Mouse (Mus musculus): ENCODE results near the gene Psmb7. TPM values are rescaled to one million over a fixed set of nuclear protein-coding genes. Genes with fewer than 3 reads are reported as not detected.

The Psmb7 gene
- polyA plus RNA-seq, 1 experiment from 2014 or later = 352 TPM

GRCm38 (mm10) chr2:38578602-38579521, 65.0 kb downstream of the Psmb7 start:
- Histone ChIP-seq H3K4me2 (ENCODE audit: low read depth) (no peak overlapping the region), H3K27me3 (ENCODE audit: control insufficient read depth, insufficient read depth, low read length) (no peaks in the 10 kb centered on the region), H3K9ac (ENCODE audit: low read length) (no peak overlapping the region), H3K4me1 (ENCODE audit: control insufficient read depth, insufficient read depth, low read length) (peaks cover 17% of the 10 kb centered on the region), H3K4me3 (ENCODE audit: low read depth, low read length) (no peak overlapping the region), H3K9me3 (ENCODE audit: control insufficient read depth, low read length) (no peaks in the 10 kb centered on the region), H3K27ac (ENCODE audit: low read depth, low read length) (peak overlapping the region; percentile 73), H3K36me3 (ENCODE audit: control insufficient read depth, insufficient read depth, low read length) (no peaks in the 10 kb centered on the region; the same call in none of the 2 replicates)
- peak; percentile 35 for DNase-seq (ENCODE audit: low spot score)
- WGBS = 55% methylated on average over 13 of the region's 13 CpGs
- ATAC-seq (ENCODE audit: insufficient read depth, low FRiP score, low TSS enrichment) = peak; percentile 40; the same call in 1 of the 2 replicates

- H3K4me2 ChIP-seq (ENCODE audit: low read depth) = no peak overlapping the region
- H3K27me3 ChIP-seq (ENCODE audit: control insufficient read depth, insufficient read depth, low read length) = no peaks in the 10 kb centered on the region
- no peaks in the 10 kb centered on the region; the same call in none of the 2 replicates for H3K36me3 ChIP-seq (ENCODE audit: control insufficient read depth, insufficient read depth, low read length)
- no peak overlapping the region for H3K27ac ChIP-seq (ENCODE audit: low read depth, low read length)
- H3K4me1 ChIP-seq (ENCODE audit: control insufficient read depth, insufficient read depth, low read length) = peaks cover 14% of the 10 kb centered on the region
- ATAC-seq (ENCODE audit: insufficient read depth, low FRiP score, low TSS enrichment) (no peak), DNase-seq (ENCODE audit: low spot score) (no peak)
- no peak overlapping the region for H3K4me3 ChIP-seq (ENCODE audit: low read depth, low read length)
- no peaks in the 10 kb centered on the region for H3K9me3 ChIP-seq (ENCODE audit: control insufficient read depth, low read length)
- 92% methylated on average over 2 of the region's 2 CpGs for WGBS
- H3K9ac ChIP-seq (ENCODE audit: low read length) = no peak overlapping the region
Observed at GRCm38 (mm10) chr2:38574697-38575096, 69.2 kb downstream of the Psmb7 start.

GRCm38 (mm10) chr2:38571971-38572601, 71.8 kb downstream of the Psmb7 start:
- Histone ChIP-seq H3K36me3 (ENCODE audit: control insufficient read depth, insufficient read depth, low read length) (no peaks in the 10 kb centered on the region; the same call in 1 of the 2 replicates), H3K4me3 (ENCODE audit: low read depth, low read length) (no peak overlapping the region), H3K9ac (ENCODE audit: low read length) (no peak overlapping the region), H3K27ac (ENCODE audit: low read depth, low read length) (no peak overlapping the region), H3K4me1 (ENCODE audit: control insufficient read depth, insufficient read depth, low read length) (no peaks in the 10 kb centered on the region), H3K27me3 (ENCODE audit: control insufficient read depth, insufficient read depth, low read length) (no peaks in the 10 kb centered on the region), H3K9me3 (ENCODE audit: control insufficient read depth, low read length) (no peaks in the 10 kb centered on the region), H3K4me2 (ENCODE audit: low read depth) (no peak overlapping the region)
- no peak for DNase-seq (ENCODE audit: low spot score)
- WGBS = 88% methylated on average over 23 of the region's 23 CpGs
- 0 out of 2 replicates have a peak, but pooled peaks have one; percentile 20 for ATAC-seq (ENCODE audit: insufficient read depth, low FRiP score, low TSS enrichment)

- no peak overlapping the region for H3K4me2 ChIP-seq (ENCODE audit: low read depth)
- no peaks in the 10 kb centered on the region for H3K4me1 ChIP-seq (ENCODE audit: control insufficient read depth, insufficient read depth, low read length)
- no peak overlapping the region for H3K9ac ChIP-seq (ENCODE audit: low read length)
- no peaks in the 10 kb centered on the region for H3K36me3 ChIP-seq (ENCODE audit: control insufficient read depth, insufficient read depth, low read length)
- no peaks in the 10 kb centered on the region for H3K9me3 ChIP-seq (ENCODE audit: control insufficient read depth, low read length)
- H3K27ac ChIP-seq (ENCODE audit: low read depth, low read length) = no peak overlapping the region
- no peak overlapping the region for H3K4me3 ChIP-seq (ENCODE audit: low read depth, low read length)
- WGBS = 90% methylated on average over 4 of the region's 4 CpGs
- DNase-seq (ENCODE audit: low spot score) (no peak), ATAC-seq (ENCODE audit: insufficient read depth, low FRiP score, low TSS enrichment) (no peak)
- H3K27me3 ChIP-seq (ENCODE audit: control insufficient read depth, insufficient read depth, low read length) = no peaks in the 10 kb centered on the region
Observed at GRCm38 (mm10) chr2:38562596-38562995, 81.3 kb downstream of the Psmb7 start.

GRCm38 (mm10) chr2:38560296-38561227, 83.3 kb downstream of the Psmb7 start:
- no peaks in the 10 kb centered on the region for H3K27me3 ChIP-seq (ENCODE audit: control insufficient read depth, insufficient read depth, low read length)
- H3K4me2 ChIP-seq (ENCODE audit: low read depth) = no peak overlapping the region
- no peak overlapping the region for H3K27ac ChIP-seq (ENCODE audit: low read depth, low read length)
- H3K4me1 ChIP-seq (ENCODE audit: control insufficient read depth, insufficient read depth, low read length) = no peaks in the 10 kb centered on the region
- no peaks in the 10 kb centered on the region for H3K9me3 ChIP-seq (ENCODE audit: control insufficient read depth, low read length)
- 59% methylated on average over 17 of the region's 17 CpGs for WGBS
- H3K4me3 ChIP-seq (ENCODE audit: low read depth, low read length) = no peak overlapping the region
- H3K9ac ChIP-seq (ENCODE audit: low read length) = no peak overlapping the region
- DNase-seq (ENCODE audit: low spot score) (no peak), ATAC-seq (ENCODE audit: insufficient read depth, low FRiP score, low TSS enrichment) (no peak)
- no peaks in the 10 kb centered on the region for H3K36me3 ChIP-seq (ENCODE audit: control insufficient read depth, insufficient read depth, low read length)

- Histone ChIP-seq H3K9me3 (ENCODE audit: control insufficient read depth, low read length) (no peaks in the 10 kb centered on the region), H3K9ac (ENCODE audit: low read length) (no peak overlapping the region), H3K27ac (ENCODE audit: low read depth, low read length) (no peak overlapping the region), H3K4me1 (ENCODE audit: control insufficient read depth, insufficient read depth, low read length) (peaks cover 3% of the 10 kb centered on the region; the same call in 1 of the 2 replicates), H3K36me3 (ENCODE audit: control insufficient read depth, insufficient read depth, low read length) (no peaks in the 10 kb centered on the region), H3K4me2 (ENCODE audit: low read depth) (no peak overlapping the region), H3K4me3 (ENCODE audit: low read depth, low read length) (no peak overlapping the region), H3K27me3 (ENCODE audit: control insufficient read depth, insufficient read depth, low read length) (no peaks in the 10 kb centered on the region)
- no peak for ATAC-seq (ENCODE audit: insufficient read depth, low FRiP score, low TSS enrichment)
- WGBS = 80% methylated on average over 3 of the region's 3 CpGs
- no peak for DNase-seq (ENCODE audit: low spot score)
Observed at GRCm38 (mm10) chr2:38556721-38557120, 87.2 kb downstream of the Psmb7 start.

- Histone ChIP-seq H3K4me1 (ENCODE audit: control insufficient read depth, insufficient read depth, low read length) (peaks cover 3% of the 10 kb centered on the region; the same call in 1 of the 2 replicates), H3K27ac (ENCODE audit: low read depth, low read length) (no peak overlapping the region), H3K27me3 (ENCODE audit: control insufficient read depth, insufficient read depth, low read length) (no peaks in the 10 kb centered on the region), H3K4me2 (ENCODE audit: low read depth) (no peak overlapping the region), H3K9me3 (ENCODE audit: control insufficient read depth, low read length) (no peaks in the 10 kb centered on the region), H3K9ac (ENCODE audit: low read length) (no peak overlapping the region), H3K4me3 (ENCODE audit: low read depth, low read length) (no peak overlapping the region), H3K36me3 (ENCODE audit: control insufficient read depth, insufficient read depth, low read length) (no peaks in the 10 kb centered on the region)
- DNase-seq (ENCODE audit: low spot score) = no peak
- 88% methylated on average over 4 of the region's 4 CpGs for WGBS
- ATAC-seq (ENCODE audit: insufficient read depth, low FRiP score, low TSS enrichment) = no peak
Observed at GRCm38 (mm10) chr2:38555659-38556058, 88.2 kb downstream of the Psmb7 start.
